Mouse (Mus musculus): ENCODE results near the gene Zfp426. TPM values are rescaled to one million over a fixed set of nuclear protein-coding genes. Genes with fewer than 3 reads are reported as not detected.
A peak's percentile ranks its signal among the peaks of the same experiment; 100 is the strongest.

Gene Zfp426
- polyA plus RNA-seq, 1 experiment, result 5.5 TPM

DNA sequence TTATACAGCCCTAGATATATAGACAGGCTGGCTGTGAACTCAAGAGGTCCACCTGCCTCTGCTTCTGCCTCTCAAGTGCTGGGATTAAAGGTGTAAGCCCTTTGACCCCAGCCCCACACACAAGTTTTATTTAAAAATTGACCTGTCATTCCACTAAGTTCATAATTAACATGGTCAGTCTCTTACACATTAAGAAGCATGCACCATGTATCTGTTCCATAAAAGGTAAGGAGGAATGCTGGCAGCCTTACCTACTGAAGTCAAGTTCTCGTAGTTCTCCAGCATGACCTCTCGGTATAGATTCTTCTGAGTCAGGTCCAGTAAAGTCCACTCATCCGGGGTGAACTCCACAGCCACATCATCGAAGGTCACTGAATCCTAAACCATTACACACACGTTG lies 12.3 kb upstream of the Zfp426 start:
- no peak overlapping the region for H3K4me3 ChIP-seq
- H3K36me3 ChIP-seq (ENCODE audit: control insufficient read depth, insufficient read depth), result peaks cover 71% of the 10 kb centered on the region
- H3K79me2 ChIP-seq (ENCODE audit: control insufficient read depth, insufficient read depth), result peaks cover 30% of the 10 kb centered on the region
- TF ChIP-seq SRF (IDR thresholded peaks at IDR 0.05; ENCODE audit: control insufficient read depth, insufficient read length, low read depth) (no peak), REST (IDR thresholded peaks at IDR 0.05; ENCODE audit: insufficient read depth, insufficient read length) (no peak), POLR2AphosphoS2 (IDR thresholded peaks at IDR 0.05; ENCODE audit: insufficient read length, low read depth) (no peak), MYOD1 (IDR thresholded peaks at IDR 0.05; ENCODE audit: control insufficient read depth in 1 of 3, insufficient read length in 2 of 3, low read depth in 2 of 3) (no peak), MAX (IDR thresholded peaks at IDR 0.05; ENCODE audit: low read depth) (no peak), MYOG (IDR thresholded peaks at IDR 0.05; ENCODE audit: control insufficient read depth in 1 of 3, insufficient read depth in 1 of 3, insufficient read length in 2 of 3, low read depth in 2 of 3) (no peak), USF1 (IDR thresholded peaks at IDR 0.05; ENCODE audit: low read depth) (no peak), POLR2A (IDR thresholded peaks at IDR 0.05; ENCODE audit: insufficient read length, low read depth) (no peak), TCF3 (IDR thresholded peaks at IDR 0.05; ENCODE audit: insufficient read length, low read depth) (no peak), CEBPB (IDR thresholded peaks at IDR 0.05; ENCODE audit: insufficient read depth, poor library complexity, severe bottlenecking) (no peak), TCF12 (IDR thresholded peaks at IDR 0.05; ENCODE audit: insufficient read depth, poor library complexity, severe bottlenecking) (no peak), E2F4 (IDR thresholded peaks at IDR 0.05; ENCODE audit: insufficient read depth) (no peak)
- no peak overlapping the region for H3K4me2 ChIP-seq (ENCODE audit: low read depth)
- H3ac ChIP-seq (ENCODE audit: control insufficient read depth, insufficient read length), result no peak overlapping the region
- H3K27me3 ChIP-seq (ENCODE audit: control insufficient read depth, insufficient read depth, insufficient read length), result no peaks in the 10 kb centered on the region

DNA sequence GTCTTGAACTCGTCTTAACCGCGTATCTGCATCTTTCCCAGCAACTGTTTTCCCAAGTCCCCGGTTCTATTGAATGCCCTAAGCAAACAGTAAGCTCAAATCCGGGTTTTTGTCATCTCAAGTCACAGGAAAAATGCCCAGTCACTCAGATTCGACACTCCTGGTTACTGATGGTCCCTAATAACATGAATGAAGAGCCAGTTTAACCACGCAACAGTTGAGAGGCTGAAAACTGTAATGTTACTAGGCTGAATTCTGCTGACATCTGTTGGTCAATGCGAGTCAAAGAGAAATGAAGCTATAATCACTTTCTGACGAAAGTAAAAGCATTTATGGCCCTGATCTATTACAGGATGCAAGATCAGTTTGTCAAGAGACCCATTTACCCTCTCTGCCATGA lies 735 bp upstream of the Zfp426 start:
- H3K27me3 ChIP-seq (ENCODE audit: control insufficient read depth, insufficient read depth, insufficient read length), result no peaks in the 10 kb centered on the region
- H3K36me3 ChIP-seq (ENCODE audit: control insufficient read depth, insufficient read depth), result peaks cover 25% of the 10 kb centered on the region
- H3K4me2 ChIP-seq (ENCODE audit: low read depth), result peak overlapping the region; percentile 89
- peak overlapping the region; percentile 77 for H3ac ChIP-seq (ENCODE audit: control insufficient read depth, insufficient read length)
- peak overlapping the region; percentile 94 for H3K4me3 ChIP-seq
- no peak for TF ChIP-seq MYOD1 (IDR thresholded peaks at IDR 0.05; ENCODE audit: control insufficient read depth in 1 of 3, insufficient read length in 2 of 3, low read depth in 2 of 3)
- no peak for TF ChIP-seq TCF3 (IDR thresholded peaks at IDR 0.05; ENCODE audit: insufficient read length, low read depth)
- no peak for TF ChIP-seq MAX (IDR thresholded peaks at IDR 0.05; ENCODE audit: low read depth)
- no peak for TF ChIP-seq POLR2AphosphoS2 (IDR thresholded peaks at IDR 0.05; ENCODE audit: insufficient read length, low read depth)
- no peak for TF ChIP-seq REST (IDR thresholded peaks at IDR 0.05; ENCODE audit: insufficient read depth, insufficient read length)
- TF ChIP-seq POLR2A (IDR thresholded peaks at IDR 0.05; ENCODE audit: insufficient read length, low read depth), result no peak
- TF ChIP-seq USF1 (IDR thresholded peaks at IDR 0.05; ENCODE audit: low read depth), result no peak
- no peak for TF ChIP-seq E2F4 (IDR thresholded peaks at IDR 0.05; ENCODE audit: insufficient read depth)
- no peak for TF ChIP-seq TCF12 (IDR thresholded peaks at IDR 0.05; ENCODE audit: insufficient read depth, poor library complexity, severe bottlenecking)
- no peak for TF ChIP-seq CEBPB (IDR thresholded peaks at IDR 0.05; ENCODE audit: insufficient read depth, poor library complexity, severe bottlenecking)
- TF ChIP-seq SRF (IDR thresholded peaks at IDR 0.05; ENCODE audit: control insufficient read depth, insufficient read length, low read depth), result no peak
- H3K79me2 ChIP-seq (ENCODE audit: control insufficient read depth, insufficient read depth), result peaks cover 28% of the 10 kb centered on the region

DNA sequence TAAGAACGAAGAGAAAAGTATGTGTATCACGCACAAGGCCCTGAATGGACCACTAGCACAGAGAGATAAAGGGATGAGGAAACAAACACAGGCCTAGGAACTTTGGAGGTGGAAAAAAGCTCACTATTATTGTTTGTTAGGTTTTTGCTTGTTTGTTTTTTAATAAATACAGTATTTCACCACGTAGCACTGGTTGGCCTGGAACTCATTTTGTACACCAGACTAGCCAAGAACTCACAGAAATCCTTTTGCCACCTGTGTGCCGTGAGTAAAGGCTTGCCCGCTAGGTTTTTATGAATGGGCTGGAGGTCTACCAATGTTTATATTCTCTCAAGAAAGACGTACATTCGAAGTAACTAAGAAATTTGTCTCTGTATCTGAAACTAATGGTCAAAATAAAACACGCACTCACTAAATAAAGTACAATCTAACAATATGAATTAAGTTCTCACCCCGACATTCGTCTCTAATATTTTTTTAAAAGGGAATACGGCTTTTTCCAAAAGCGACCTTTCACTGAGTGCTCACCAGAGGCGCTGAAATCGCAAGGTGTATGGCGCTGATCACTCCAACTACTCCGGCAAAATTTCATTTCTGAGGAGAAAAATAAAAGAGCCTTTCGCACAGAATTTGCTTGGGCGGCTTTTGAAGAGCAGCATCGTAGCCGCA lies 554 bp downstream of the Zfp426 start:
- peak overlapping the region; percentile 77 for H3ac ChIP-seq (ENCODE audit: control insufficient read depth, insufficient read length)
- H3K27me3 ChIP-seq (ENCODE audit: control insufficient read depth, insufficient read depth, insufficient read length), result no peaks in the 10 kb centered on the region
- H3K36me3 ChIP-seq (ENCODE audit: control insufficient read depth, insufficient read depth), result peaks cover 12% of the 10 kb centered on the region
- peak overlapping the region; percentile 94 for H3K4me3 ChIP-seq
- H3K79me2 ChIP-seq (ENCODE audit: control insufficient read depth, insufficient read depth), result peaks cover 28% of the 10 kb centered on the region
- peak overlapping the region; percentile 90 for H3K4me2 ChIP-seq (ENCODE audit: low read depth)
- TF ChIP-seq POLR2A (IDR thresholded peaks at IDR 0.05; ENCODE audit: insufficient read length, low read depth) (no peak), MYOG (IDR thresholded peaks at IDR 0.05; ENCODE audit: control insufficient read depth in 1 of 3, insufficient read depth in 1 of 3, insufficient read length in 2 of 3, low read depth in 2 of 3) (no peak), REST (IDR thresholded peaks at IDR 0.05; ENCODE audit: insufficient read depth, insufficient read length) (no peak), SRF (IDR thresholded peaks at IDR 0.05; ENCODE audit: control insufficient read depth, insufficient read length, low read depth) (no peak), CEBPB (IDR thresholded peaks at IDR 0.05; ENCODE audit: insufficient read depth, poor library complexity, severe bottlenecking) (no peak), MYOD1 (IDR thresholded peaks at IDR 0.05; ENCODE audit: control insufficient read depth in 1 of 3, insufficient read length in 2 of 3, low read depth in 2 of 3) (no peak), MAX (IDR thresholded peaks at IDR 0.05; ENCODE audit: low read depth) (no peak), TCF12 (IDR thresholded peaks at IDR 0.05; ENCODE audit: insufficient read depth, poor library complexity, severe bottlenecking) (no peak), USF1 (IDR thresholded peaks at IDR 0.05; ENCODE audit: low read depth) (no peak), POLR2AphosphoS2 (IDR thresholded peaks at IDR 0.05; ENCODE audit: insufficient read length, low read depth) (no peak), E2F4 (IDR thresholded peaks at IDR 0.05; ENCODE audit: insufficient read depth) (no peak), TCF3 (IDR thresholded peaks at IDR 0.05; ENCODE audit: insufficient read length, low read depth) (no peak)

DNA sequence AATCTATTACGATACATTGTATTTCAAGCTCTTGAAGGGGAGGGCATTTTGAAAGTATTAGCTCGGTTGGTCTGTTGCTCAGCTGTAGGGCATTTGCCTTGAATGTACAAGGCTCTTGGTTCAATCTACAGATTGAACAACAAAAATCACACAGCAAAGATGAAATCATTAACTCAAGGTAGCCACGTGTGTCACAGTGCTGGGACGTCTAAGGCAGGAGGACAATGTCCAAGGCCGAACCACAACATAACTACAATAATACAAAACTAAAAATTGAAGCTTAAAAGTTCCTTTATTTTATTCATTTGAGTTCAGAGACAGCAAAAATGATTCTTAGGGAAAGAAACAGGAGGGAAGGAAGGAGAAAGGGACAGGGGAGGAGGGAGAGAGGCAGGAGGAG lies 3.0 kb downstream of the Zfp426 start:
- Histone ChIP-seq H3K79me2 (ENCODE audit: control insufficient read depth, insufficient read depth) (peaks cover 28% of the 10 kb centered on the region), H3K27me3 (ENCODE audit: control insufficient read depth, insufficient read depth, insufficient read length) (no peaks in the 10 kb centered on the region), H3K36me3 (ENCODE audit: control insufficient read depth, insufficient read depth) (peaks cover 22% of the 10 kb centered on the region), H3K4me2 (ENCODE audit: low read depth) (no peak overlapping the region), H3ac (ENCODE audit: control insufficient read depth, insufficient read length) (no peak overlapping the region), H3K4me3 (no peak overlapping the region)
- TF ChIP-seq POLR2AphosphoS2 (IDR thresholded peaks at IDR 0.05; ENCODE audit: insufficient read length, low read depth), result no peak
- TF ChIP-seq POLR2A (IDR thresholded peaks at IDR 0.05; ENCODE audit: insufficient read length, low read depth), result no peak
- no peak for TF ChIP-seq USF1 (IDR thresholded peaks at IDR 0.05; ENCODE audit: low read depth)
- no peak for TF ChIP-seq REST (IDR thresholded peaks at IDR 0.05; ENCODE audit: insufficient read depth, insufficient read length)
- TF ChIP-seq E2F4 (IDR thresholded peaks at IDR 0.05; ENCODE audit: insufficient read depth), result no peak
- no peak for TF ChIP-seq CEBPB (IDR thresholded peaks at IDR 0.05; ENCODE audit: insufficient read depth, poor library complexity, severe bottlenecking)
- TF ChIP-seq MAX (IDR thresholded peaks at IDR 0.05; ENCODE audit: low read depth), result no peak
- TF ChIP-seq TCF12 (IDR thresholded peaks at IDR 0.05; ENCODE audit: insufficient read depth, poor library complexity, severe bottlenecking), result no peak
- no peak for TF ChIP-seq MYOD1 (IDR thresholded peaks at IDR 0.05; ENCODE audit: control insufficient read depth in 1 of 3, insufficient read length in 2 of 3, low read depth in 2 of 3)
- TF ChIP-seq TCF3 (IDR thresholded peaks at IDR 0.05; ENCODE audit: insufficient read length, low read depth), result no peak
- TF ChIP-seq MYOG (IDR thresholded peaks at IDR 0.05; ENCODE audit: control insufficient read depth in 1 of 3, insufficient read depth in 1 of 3, insufficient read length in 2 of 3, low read depth in 2 of 3), result no peak
- no peak for TF ChIP-seq SRF (IDR thresholded peaks at IDR 0.05; ENCODE audit: control insufficient read depth, insufficient read length, low read depth)
